Mouse (Mus musculus) midbrain, postnatal 0 days (tissue): ENCODE data around the gene Adamts15. TPM values are rescaled to one million over a fixed set of nuclear protein-coding genes. Genes with fewer than 3 reads are reported as not detected.

Source experiments
- ATAC-seq: fragments of 200-750 bp; cut with Nextera tagmentation; 2 replicates; pipeline ENCODE4 v1.8.0; 2017; ENCODE audit warnings: moderate number of reproducible peaks, mild to moderate bottlenecking, moderate TSS enrichment, moderate library complexity; ENCODE audit not compliant: low FRiP score
- DNase-seq: peaks from one replicate; pipeline ENCODE4 v3.0.0-alpha.2; 2015; ENCODE audit warnings: low spot score
- H3K27ac ChIP-seq: fragments of 300-500 bp; sonication (generic); 2 replicates; pipeline ENCODE4 v1.5.1; 2014; ENCODE audit warnings: low read depth, mild to moderate bottlenecking, low read length, mixed read lengths
- H3K27me3 ChIP-seq: fragments of 300-500 bp; sonication (generic); 2 replicates; pipeline ENCODE4 v1.6.1; 2014; ENCODE audit warnings: low read length, control low read depth, mixed read lengths; ENCODE audit not compliant: insufficient read depth
- H3K36me3 ChIP-seq: fragments of 300-500 bp; sonication (generic); 2 replicates; pipeline ENCODE4 v1.6.1; 2014; ENCODE audit warnings: low read length, control low read depth, mixed read lengths; ENCODE audit not compliant: insufficient read depth
- H3K4me1 ChIP-seq: fragments of 300-500 bp; sonication (generic); 2 replicates; pipeline ENCODE4 v1.6.1; 2014; ENCODE audit warnings: mild to moderate bottlenecking, control low read depth, antibody characterized with exemption, low read length, mixed read lengths; ENCODE audit not compliant: insufficient read depth
- H3K4me2 ChIP-seq: fragments of 300-500 bp; sonication (generic); 2 replicates; pipeline ENCODE4 v1.6.1; 2014; ENCODE audit warnings: low read depth, mild to moderate bottlenecking, low read length, mixed read lengths; ENCODE audit not compliant: poor library complexity, severe bottlenecking
- H3K4me3 ChIP-seq: fragments of 300-500 bp; sonication (generic); 2 replicates; pipeline ENCODE4 v1.5.1; 2014; ENCODE audit warnings: low read depth, mild to moderate bottlenecking, low read length, moderate library complexity
- H3K9ac ChIP-seq: fragments of 300-500 bp; sonication (generic); replicated peaks from 2 replicates; pipeline ENCODE4 v1.6.1; 2014; ENCODE audit warnings: mild to moderate bottlenecking, low read length, moderate library complexity, mixed read lengths; ENCODE audit not compliant: poor library complexity, severe bottlenecking
- H3K9me3 ChIP-seq: fragments of 300-500 bp; sonication (generic); 2 replicates; pipeline ENCODE4 v1.6.1; 2016; ENCODE audit warnings: low read length, control low read depth
- CTCF ChIP-seq: IDR thresholded peaks from 2 replicates; pipeline ENCODE4 v1.5.1; 2016; ENCODE audit warnings: antibody characterized with exemption, mild to moderate bottlenecking
- WGBS: fragments of 180-500 bp; shearing (Covaris S2); extraction: QIAGEN DNeasy Blood & Tissue Kit; methylation state at CpG from one replicate; pipeline ENCODE4 v1.1.7; 2014; 5-methylcytosine and 5-hydroxymethylcytosine counted together
- polyA plus RNA-seq: library from polyadenylated mRNA; unstranded; fragments of >200 nt; fragmentation: Nextera tagmentation; extraction: Ambion mirVana; gene quantifications from 2 replicates; pipeline ENCODE4 v1.2.1, GENCODE M21; 2015
- total RNA-seq: library from RNA; depleted of rRNA; stranded (reverse); fragments of >200 nt; gene quantifications from 2 replicates; pipeline ENCODE4 v1.2.3, GENCODE M21; 2014

Adamts15 gene
- total and polyA plus RNA-seq, 2 experiments from 2014 or later: 4.7 to 18.3 TPM

DNA sequence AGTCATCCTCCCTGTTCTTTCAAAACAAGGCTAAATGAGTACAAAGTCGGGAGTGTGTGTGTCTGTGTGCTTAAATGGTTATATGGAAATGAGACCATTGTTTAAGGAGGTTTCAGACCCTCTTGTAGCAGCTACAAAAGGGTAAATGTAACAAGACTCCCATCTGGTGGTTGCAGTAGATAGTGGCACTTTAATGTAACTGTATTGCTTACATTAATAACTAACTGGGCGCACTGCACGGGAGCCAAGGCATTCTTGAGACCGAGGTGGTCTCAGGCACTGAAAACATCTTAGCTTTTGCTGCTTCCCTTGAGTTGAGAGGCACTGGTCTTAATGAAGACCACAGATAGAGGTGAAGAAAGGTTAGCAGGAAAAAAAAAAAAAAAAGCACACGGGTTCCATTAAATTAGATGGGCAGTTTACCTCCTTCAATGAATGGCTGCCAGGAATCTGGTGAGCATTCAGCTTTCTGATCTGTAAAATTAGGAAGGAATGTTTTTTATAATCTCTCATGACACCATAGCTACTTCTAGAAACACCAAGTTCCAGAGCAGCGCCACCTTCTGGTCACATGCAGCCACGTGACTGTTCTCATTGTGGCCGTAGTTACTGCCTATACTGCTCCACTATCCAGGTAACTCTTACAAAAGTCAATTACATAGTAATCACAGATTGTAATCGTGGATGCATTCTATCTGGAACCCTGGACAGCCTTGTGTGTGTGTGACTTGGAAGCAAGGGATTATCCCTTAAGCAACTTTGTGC, 14.6 kb upstream of the Adamts15 start:
- Histone ChIP-seq H3K9ac (no peak overlapping the region), H3K27ac (no peak overlapping the region), H3K36me3 (no peaks in the 10 kb centered on the region), H3K4me3 (no peak overlapping the region), H3K4me2 (0 out of 2 replicates have a peak overlapping the region, but pooled peaks have one; percentile 21), H3K27me3 (peaks cover 9% of the 10 kb centered on the region), H3K4me1 (no peaks in the 10 kb centered on the region), H3K9me3 (no peaks in the 10 kb centered on the region)
- DNase-seq: peak; percentile 91
- ATAC-seq: peak; percentile 76
- peak; percentile 94 for TF ChIP-seq CTCF
- 31% methylated on average over 9 of the region's 9 CpGs for WGBS

DNA sequence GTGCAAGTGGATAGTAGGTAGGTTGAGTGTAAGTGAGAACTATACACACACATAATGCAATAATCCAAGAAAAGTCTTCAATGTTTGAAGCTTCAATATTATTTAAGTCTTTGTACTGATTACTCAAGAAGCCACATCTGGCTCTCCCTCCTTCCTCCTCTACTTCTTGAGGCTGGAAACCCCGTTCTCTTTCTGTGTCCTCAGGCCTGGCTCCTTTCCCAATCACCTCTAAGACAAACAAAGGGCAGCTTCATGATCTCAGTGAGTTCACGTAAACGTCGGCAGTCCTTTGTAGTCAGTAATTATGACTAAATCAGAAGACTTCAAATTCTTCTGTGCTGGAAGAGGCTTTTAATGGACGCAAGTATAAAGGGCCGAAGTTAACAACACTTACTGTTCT, 12.6 kb upstream of the Adamts15 start:
- H3K4me3 ChIP-seq: no peak overlapping the region
- no peaks in the 10 kb centered on the region for H3K27me3 ChIP-seq
- no peak for TF ChIP-seq CTCF
- no peak overlapping the region for H3K27ac ChIP-seq
- no peaks in the 10 kb centered on the region for H3K36me3 ChIP-seq
- no peak overlapping the region for H3K9ac ChIP-seq
- DNase-seq (no peak), ATAC-seq (no peak)
- no peaks in the 10 kb centered on the region for H3K9me3 ChIP-seq
- WGBS: 70% methylated on average over 6 of the region's 6 CpGs
- H3K4me1 ChIP-seq: no peaks in the 10 kb centered on the region
- H3K4me2 ChIP-seq: no peak overlapping the region

DNA sequence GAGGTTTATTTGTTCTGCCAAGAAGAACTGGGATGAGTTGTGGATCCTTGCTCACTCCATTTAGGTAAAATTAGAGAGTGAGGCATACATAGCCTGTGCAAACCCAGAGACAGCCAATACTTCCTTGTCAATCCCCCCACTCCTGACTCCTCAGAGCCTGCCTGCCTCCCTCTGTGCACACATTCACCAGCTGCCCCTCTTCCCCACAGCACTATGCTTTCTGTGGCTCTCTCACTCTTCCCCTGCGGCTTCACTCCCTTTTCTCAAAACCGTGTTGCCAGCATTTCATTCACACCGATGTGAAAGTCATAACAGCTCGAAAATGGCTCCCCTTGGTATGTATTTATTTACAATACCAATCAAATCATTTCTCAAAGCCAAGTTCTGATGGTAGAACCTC, 10.1 kb upstream of the Adamts15 start:
- Histone ChIP-seq H3K27me3 (no peaks in the 10 kb centered on the region), H3K9me3 (no peaks in the 10 kb centered on the region), H3K9ac (no peak overlapping the region), H3K4me1 (no peaks in the 10 kb centered on the region), H3K4me2 (no peak overlapping the region), H3K27ac (no peak overlapping the region), H3K4me3 (no peak overlapping the region), H3K36me3 (no peaks in the 10 kb centered on the region)
- no peak for ATAC-seq
- TF ChIP-seq CTCF: no peak
- WGBS: 78% methylated on average over 4 of the region's 4 CpGs
- no peak for DNase-seq

DNA sequence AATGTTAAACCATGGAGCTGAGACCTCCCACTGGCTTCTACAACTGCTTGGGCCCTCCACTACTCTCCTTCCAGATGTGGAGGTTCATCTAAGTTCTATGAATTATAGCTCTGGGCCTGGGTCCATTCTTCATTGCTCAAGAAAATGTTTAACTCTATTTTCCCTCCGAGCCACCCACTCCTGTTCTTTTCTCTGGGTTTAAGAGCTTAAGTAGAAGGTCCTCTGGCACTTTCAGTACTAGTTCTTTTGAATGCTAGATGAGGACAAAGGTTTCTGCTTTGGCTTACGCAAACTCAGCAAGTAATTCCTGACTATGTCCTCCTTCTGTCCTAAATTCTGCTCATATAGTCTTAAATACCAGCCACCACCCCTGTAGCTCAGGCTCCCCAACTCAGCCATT, 6.5 kb upstream of the Adamts15 start:
- TF ChIP-seq CTCF: no peak
- no peak for ATAC-seq
- no peak for DNase-seq
- no peaks in the 10 kb centered on the region for H3K9me3 ChIP-seq
- 88% methylated on average over 2 of the region's 2 CpGs for WGBS
- H3K27me3 ChIP-seq: no peaks in the 10 kb centered on the region
- no peak overlapping the region for H3K4me2 ChIP-seq
- no peak overlapping the region for H3K27ac ChIP-seq
- no peaks in the 10 kb centered on the region for H3K36me3 ChIP-seq
- H3K4me1 ChIP-seq: no peaks in the 10 kb centered on the region
- H3K9ac ChIP-seq: no peak overlapping the region
- no peak overlapping the region for H3K4me3 ChIP-seq

DNA sequence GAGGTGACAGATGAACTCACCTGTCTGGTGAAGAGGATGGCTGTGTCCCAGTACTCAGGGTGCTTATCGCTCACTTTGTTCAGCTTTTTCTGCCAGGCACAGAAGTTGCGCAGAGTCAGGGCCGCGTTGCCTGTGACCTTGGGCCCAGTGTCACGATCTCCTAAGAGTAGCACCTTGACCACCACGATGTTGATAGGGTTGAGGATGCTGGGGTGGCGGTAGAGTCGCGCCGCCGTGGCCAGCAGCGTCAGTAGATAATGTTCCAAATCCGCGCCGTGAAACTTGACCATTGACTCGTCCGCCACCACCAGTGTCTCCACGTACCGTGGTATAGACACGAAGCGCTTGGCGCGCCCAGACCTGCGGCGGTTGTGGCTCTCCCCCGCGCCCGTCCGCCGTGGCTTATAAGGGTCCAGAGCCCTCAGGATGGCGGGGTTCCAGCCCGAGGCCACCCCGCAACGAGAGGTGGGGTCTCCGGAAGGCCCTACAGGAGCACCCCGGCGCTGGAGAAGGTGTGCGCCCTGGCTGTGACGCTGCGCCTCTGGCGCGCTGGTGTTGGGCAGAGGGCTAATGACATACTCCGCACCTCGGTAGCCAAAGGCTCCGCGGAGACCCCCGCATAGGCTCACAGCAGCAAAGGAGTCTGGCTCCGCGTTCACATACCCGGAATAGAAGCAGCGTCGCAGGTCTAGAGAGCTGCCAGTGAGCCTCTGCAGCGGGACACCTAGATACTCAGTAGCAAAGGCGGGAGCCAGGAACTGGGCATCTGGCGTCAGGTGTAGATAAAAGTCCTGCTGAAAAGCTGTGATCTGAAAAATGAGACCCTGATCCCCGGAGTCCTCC, 770 bp downstream of the Adamts15 start:
- H3K4me1 ChIP-seq: no peaks in the 10 kb centered on the region
- no peaks in the 10 kb centered on the region for H3K9me3 ChIP-seq
- H3K9ac ChIP-seq: peak overlapping the region; percentile 71
- no peaks in the 10 kb centered on the region for H3K27me3 ChIP-seq
- TF ChIP-seq CTCF: no peak
- peak overlapping the region; percentile 63 for H3K4me3 ChIP-seq
- DNase-seq: no peak
- H3K4me2 ChIP-seq: peak overlapping the region; percentile 87
- 0 out of 2 replicates have a peak overlapping the region, but pooled peaks have one; percentile 38 for H3K27ac ChIP-seq
- peak; percentile 57; the same call in 1 of the 2 replicates for ATAC-seq
- no peaks in the 10 kb centered on the region for H3K36me3 ChIP-seq
- WGBS: 5% methylated on average over 56 of the region's 56 CpGs

DNA sequence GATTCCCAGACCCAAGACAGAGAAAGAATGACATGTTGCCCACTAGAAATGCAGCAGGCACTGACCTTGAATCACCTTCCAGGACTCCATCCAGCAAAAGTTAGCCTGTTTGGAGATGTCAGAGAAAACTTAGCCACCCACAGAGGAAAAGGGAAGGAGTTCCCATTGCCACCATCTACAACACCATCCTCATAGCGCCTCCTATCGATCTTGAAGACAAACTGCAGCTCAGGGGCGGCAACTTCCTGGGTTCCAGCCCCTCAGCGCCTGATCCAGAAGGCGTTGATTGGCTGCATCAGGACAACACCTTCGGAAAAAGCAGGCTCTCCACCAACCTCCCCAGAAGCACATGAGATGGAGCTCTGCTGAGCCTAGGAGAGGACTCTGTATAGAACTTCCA, 1.5 kb downstream of the Adamts15 start:
- ATAC-seq (no peak), DNase-seq (peak; percentile 57)
- Histone ChIP-seq H3K9ac (no peak overlapping the region), H3K27me3 (no peaks in the 10 kb centered on the region), H3K36me3 (no peaks in the 10 kb centered on the region), H3K4me1 (no peaks in the 10 kb centered on the region), H3K27ac (no peak overlapping the region), H3K9me3 (no peaks in the 10 kb centered on the region), H3K4me2 (peak overlapping the region; percentile 87), H3K4me3 (peak overlapping the region; percentile 63)
- peak; percentile 67 for TF ChIP-seq CTCF
- 18% methylated on average over 6 of the region's 6 CpGs for WGBS
